Mouse (Mus musculus) 3134 (cell line): ENCODE measurements around the gene Nckap1l.

ENCODE experiments used
- DNase-seq: peaks from one replicate; pipeline ENCODE4 v3.0.0-alpha.2; 2011; ENCODE audit warnings: low spot score; ENCODE audit not compliant: insufficient read length; ENCODE audit errors: extremely low read depth

Gene Nckap1l

DNA sequence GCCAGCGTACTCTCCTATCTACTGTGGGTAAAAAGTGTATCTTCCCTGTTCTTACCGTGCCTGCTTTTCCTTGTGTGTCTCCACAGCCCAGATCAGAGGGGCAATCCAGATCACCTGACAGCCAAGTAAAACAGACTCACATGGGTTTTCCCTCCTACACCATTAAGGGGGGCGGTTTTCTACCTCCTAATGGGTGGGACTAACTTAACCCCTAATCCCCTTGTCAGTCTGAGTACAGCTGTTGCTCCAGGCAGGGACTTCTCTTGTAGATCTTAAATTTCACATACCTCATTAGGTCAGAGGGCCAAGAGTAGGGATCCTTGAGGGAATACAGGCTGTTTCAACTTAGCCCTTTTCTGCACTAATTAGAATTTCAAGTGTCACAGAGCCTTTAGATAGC, 44.6 kb downstream of the Nckap1l start:
- DNase-seq = no peak

DNA sequence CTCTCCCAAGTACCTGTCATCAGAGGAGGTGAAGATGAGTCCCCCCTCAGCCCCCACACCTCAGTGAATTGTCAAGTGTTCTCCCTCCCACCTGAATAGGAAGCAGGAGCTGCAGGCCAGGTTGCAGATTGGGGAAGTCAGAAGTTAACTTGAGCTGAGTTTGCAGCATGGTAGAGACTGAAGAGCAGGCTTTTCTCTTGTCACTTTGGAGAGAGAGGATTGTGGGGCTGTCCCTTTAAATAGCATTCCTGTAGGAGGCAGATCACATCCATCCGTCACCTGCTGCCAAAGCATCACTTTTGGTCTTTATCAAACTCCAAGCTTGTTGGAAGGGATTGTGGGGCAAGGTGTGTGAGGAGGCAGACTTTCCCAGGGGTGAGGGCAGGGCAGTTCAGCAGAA, 47.1 kb downstream of the Nckap1l start:
- DNase-seq = no peak

DNA sequence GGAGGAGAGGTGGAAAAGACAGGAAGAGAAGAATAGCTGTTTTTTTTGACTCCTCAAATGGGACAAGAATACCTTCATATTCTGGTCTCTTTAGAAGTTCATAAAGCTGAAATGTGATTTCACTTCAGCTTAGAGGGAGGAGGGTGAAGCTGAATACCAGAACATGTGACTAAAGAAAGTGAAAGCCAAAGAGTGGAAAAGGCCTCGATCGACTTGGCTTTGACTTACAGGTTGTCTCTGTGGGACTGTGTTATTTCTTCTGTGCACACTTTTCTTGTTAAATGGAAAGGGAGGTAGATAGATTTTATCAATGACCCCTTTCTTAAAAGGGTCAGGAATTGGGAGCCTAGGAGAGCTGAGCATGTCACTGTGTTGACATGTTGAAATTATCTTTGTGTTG, 47.6 kb downstream of the Nckap1l start:
- DNase-seq = no peak

DNA sequence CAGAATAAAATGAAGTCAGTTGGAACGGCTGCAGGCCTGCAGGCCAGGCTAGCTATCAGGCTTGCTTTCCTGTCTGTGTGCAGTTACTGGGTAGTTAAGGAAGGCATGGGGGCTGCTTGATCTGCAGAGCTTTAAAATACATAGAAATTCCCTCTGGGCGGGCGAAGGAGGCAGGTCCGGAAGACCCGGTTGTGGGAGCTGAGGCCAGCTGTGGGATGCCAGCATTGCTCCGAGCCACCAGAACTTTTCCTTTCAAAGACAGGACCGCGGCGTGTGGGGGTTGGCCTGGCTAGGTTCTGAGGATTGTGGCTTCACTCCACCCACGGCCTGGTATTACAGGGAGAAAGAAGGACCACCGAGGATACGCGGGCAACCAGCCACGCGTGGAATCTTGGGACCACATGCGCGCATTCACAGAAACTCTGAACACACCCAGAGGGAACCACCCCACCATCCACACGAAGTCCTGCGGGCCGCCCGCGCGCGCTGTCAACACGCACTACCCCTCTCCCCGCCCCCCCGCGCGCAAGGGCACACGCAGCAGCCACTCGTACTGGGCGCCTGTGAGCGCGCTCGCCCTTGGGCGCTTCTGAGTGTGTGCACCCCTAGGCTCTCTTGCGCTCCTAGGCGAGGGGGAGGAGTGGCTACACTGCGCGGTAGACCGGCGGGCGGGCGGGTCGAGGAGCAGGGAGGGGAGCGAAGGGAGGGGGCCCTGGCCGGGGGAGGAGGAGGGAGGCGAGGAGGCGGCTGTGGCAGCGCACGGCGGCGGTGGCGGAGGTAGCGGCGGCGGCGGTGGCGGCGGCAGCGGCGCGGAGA, 49.0 kb downstream of the Nckap1l start, which contains the start of gene Pde1b:
TSS of gene Pde1b (plus strand) at position 600 of the 816 bp plus-strand sequence.
- no peak for DNase-seq

DNA sequence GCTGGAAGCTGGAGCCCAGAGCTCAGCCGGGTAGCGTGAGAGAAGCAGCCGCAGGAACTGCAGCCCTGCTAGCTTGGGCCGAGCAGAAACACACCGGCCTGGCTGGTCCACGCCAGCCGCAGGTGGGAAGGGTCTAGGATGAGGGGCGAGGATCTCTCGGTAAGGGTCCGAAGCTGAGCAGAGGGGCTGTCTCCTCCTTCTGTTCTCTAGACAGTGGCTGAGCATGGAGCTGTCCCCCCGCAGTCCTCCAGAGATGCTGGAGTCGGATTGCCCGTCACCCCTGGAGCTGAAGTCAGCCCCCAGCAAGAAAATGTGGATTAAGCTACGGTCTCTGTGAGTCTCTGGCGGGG, 49.6 kb downstream of the Nckap1l start:
- DNase-seq = no peak

DNA sequence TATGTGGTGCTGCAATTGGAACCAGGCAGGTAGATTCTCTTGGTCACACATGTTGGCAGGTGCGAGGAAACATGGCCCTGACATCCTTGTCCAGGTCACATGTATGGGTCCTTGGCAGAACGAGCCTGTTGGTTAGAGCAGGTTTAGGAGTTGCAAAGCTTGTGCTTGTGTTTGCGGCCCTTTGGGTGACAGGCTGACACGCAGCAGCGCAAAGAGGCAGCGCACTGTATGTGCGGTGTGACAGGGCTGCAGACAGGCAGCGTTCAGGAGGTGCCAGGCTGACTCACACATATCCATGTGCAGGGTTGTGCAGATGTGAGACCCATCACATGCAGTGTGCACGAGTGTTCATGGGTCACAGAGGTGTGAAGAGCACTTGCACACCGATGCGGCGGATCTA, 50.1 kb downstream of the Nckap1l start:
- DNase-seq = no peak

DNA sequence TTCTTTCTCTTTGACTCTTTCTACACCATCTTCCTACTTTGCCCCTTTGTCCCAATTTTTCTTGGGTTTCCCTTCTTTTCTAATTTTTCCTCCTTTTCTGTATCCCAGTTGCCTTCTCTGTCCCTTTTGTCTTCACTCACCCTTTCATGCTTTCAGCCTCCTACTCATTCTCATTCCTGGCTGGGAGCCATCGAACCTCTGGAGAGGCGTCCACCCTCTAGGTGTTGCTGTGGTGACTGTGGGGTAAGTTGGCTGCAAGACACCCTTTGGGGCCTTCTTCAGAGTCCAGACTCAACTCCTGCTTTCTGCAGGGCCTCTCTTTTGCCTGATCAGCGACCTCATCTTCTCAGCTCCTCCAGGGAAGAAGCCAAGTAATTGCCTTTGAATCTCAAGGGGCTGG, 55.7 kb downstream of the Nckap1l start:
- DNase-seq = no peak

DNA sequence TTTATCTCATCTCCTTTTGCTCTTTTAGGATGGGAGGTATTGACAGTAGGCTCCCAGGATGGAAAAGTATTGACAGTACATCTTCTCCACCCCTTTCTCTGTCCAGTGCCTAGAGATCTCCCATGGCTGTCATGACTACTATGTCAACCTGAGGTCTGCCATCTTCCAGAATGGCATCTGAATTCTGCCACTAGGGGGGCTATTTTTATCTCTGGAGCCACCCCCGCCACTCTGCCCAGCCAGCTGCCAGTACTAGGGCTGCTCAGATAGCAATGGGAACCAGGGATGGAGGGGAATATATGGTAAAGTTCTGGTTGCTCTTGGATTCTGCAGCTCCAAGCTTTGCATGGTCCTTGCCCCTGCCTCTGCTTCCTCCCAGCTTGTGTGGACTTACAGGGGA, 58.1 kb downstream of the Nckap1l start:
- DNase-seq = no peak

DNA sequence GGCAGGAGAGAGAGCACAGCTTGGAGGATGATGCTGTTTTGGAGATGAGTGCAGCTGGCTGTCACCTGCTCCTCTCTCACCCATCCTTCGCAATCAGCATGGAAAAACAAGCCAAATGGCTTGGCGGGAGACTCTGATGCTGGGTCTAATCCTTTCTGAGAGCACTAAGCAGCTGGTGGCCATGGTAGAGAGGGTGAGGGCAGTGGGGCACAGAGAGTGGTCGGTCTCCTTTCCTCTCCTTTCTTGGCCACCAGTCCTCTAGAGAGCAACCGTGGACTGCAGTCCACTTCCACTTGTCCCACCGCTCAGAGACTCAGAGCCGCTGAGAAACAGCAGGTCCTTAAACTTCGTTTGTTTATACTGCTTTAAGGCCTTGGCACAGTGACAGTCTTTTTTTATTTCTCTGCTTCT, 60.0 kb downstream of the Nckap1l start:
- DNase-seq = no peak

DNA sequence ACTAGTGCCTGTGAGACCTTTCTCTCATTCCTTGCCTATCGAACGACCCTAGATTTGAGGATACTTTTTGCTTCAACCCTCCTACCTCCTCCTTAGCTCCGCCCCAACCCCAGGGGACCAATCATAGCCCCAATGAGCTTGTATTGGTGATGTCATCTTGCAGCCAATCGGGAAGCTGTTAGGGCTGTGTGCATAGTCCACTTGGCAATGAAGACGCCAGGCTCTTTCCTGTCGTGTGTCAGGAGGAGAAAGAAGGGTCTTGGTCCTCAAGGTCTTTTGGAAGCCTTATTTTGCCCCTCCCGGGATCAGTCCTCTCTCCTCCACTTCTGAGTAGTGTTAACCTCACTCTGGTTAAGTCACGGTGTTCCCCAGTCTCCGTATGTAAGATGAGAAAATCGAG, 60.5 kb downstream of the Nckap1l start:
- DNase-seq = no peak

DNA sequence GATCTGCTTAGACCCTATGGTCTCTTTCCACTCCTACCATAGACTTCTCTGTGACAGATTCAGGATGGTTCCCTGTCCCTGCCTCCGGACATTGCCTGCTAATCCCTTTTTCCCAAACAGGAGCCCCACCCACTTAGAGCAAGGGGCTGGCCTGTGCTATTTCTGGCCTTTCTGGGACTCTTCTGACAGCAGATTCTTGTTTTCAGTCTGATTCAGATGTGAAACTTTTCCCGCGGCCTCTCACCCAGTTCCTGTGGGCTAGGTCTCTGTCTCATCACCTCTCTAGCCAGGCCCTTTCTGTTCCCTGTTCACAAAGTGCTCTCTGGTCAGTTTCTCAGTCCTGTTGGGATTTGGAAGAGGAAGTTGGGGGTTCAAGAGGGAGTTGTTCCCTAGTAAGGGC, 61.3 kb downstream of the Nckap1l start:
- DNase-seq = no peak

DNA sequence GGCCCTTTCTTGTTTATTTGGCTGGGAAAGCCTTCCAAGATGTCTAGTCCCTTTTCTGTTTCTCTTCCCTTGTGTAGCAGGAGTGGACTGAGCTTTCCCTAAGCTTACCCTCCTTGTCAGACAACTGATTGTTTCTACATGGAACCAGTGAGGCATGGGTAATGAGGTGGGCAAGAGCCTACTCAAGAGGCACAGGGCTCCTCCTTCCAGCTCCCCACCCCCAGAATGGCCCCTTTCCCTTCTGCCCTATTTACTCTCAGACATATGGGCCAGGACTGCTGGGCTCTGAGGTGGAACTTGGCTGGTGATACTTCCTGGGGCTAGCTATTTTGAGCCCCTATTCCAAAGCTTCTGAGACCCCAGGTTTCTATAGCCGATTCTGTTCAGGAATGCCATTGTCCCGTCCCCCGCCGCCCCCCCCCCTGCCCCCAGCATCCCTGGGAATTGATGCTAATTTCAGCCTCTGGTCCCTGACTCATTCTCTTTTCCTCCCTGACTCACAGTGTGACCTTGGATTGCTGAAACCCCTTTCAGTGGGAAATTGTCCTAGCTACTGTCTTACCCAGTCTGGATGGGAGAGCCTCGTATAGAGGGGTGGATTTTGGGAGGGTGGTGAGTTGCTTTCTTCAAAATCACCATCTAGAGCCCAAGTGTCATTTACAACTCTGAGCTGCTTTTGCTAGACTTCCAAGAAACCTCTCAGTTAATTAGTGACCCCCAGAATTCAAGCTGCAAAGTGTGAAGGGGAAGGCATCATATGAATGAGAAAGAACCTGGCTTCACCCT, 65.2 kb downstream of the Nckap1l start:
- DNase-seq = no peak

DNA sequence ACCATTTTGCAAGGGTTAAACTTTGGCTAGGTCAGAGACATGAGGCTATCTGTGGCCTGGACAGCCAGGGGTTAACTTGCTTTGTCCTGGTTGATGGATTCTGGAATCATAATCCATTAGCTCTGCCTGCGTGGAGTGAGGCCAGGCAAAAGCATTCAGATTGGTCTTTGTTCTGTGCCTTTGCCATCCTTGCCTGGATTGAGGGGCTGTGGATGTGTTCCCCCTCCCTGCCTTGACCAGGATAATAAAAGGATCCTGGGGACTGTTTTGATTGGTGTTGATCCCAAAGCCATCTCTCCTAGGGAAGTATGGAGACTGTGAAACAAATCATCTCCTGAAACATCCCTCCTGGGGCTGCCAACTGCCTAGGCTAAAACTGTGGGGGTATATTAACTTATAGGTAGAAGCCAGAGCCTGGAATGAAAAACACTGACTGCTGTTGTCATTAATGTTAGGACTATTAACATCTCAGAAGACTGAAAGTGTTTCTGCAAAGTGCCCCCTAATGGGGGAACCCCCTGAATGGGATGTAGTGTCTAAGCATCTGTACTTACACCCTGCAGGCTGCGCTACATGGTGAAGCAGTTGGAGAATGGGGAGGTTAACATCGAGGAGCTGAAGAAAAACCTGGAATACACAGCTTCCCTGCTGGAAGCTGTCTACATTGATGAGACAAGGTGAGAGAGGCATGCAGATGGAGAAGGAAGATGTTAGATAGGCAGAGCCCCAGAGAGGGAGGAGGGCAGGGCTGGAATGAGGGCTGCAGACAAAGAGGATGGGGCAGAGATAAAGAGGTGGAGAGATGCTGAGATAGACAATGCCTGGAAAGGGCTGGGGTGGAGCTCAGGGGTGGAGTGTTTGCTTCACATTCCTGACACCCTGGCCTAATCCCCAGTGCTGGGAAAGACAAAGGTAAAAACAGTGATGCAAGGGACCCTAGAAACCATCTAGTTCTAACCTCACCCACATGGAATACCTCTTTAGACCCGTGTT, 66.1 kb downstream of the Nckap1l start:
- DNase-seq = no peak

DNA sequence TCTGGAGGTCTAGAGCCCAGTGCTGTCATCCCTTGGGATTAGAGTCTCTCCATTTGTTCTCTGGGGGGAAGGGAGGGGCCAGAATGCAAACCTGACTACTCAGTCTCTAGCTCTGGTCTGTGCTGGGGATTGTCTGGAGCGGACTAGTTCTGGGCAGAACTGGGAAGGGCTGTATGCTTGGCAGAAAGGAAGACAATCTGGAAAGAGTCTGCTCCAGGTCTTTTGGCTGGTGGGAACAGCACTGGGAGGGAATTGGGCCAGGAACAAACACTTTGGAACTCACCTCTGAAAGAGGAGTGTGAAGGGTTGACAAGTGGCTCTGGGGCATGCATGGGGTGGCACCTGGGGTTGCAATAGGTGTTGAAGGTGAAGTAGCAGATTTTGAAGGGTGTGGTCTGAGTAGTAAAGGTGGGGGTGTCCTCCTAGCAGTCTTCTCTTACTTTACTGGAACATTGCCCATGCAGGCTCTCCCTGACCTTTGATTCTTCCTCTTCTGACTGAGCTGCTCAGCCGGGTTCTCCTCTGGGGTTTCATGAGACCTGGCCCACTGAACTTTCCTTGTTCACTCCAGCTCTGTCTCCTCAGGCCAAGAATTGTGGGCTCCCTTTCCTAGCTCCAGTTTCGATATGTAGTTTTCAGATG, 69.0 kb downstream of the Nckap1l start:
- no peak for DNase-seq

DNA sequence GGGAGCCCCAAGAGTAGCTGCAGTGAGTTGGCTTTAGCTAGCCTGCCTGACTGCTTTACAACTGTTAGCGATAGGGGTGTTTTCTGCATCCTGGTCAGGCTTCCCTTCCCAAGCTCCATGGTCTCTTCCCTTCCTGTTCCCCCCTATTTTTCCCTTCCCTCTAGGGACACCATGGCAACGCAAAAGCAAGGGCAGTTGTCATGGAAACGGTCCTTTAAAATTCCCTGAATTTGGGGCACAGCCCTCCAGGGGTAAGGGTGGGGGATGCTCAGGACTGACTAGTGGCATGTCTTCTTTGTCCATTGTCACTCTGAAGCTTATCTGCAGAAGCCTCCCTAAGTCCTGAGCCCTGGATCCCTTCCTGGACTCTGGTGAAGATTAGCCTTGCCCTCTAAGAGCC, 69.6 kb downstream of the Nckap1l start:
- DNase-seq = no peak

DNA sequence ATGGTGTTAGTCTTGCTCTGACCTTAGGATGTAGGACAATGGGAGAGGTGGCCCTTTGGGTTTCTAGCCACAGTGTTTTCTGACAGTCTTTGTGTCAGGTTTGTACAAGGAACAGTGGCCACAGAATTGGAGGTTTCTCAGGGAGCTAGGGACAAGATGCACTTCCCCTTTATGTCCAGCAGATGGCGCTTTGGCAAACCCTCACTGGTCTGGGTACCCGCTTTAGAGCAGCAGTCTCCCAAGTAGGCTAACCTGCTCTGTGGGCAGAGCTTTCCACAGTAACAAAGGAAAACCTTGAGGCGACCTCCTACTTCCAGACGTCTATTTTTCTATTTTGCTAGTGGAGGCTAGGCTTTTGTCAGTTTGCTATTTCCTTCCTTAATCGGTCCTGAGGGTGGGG, 76.8 kb downstream of the Nckap1l start:
- no peak for DNase-seq

DNA sequence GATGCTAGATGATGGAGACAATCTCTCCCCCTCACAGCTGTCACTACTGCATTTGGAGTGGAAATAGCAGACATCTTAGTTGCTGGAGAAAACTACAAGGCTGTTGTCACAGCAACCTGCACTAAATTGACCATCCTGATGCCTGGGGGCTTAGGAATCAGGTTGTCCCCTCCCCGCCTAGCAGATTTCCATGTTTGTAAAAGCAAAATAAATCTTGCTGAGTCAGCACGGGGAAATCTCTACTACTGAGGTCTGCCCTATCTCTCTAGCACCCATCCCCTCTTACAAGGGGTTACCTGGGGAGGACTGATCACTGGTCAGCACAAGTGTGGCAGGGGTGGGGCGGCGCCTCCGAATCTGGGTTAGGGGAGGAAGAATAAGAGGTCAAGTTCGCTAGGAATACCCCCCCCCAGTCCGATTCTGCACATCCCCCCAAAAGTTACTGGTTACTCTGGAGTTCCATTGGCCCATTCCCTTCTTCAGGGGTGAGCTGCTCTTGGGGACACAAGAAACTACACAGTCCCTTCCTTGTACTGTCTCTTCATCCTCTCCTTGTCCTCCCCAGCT, 80.5 kb downstream of the Nckap1l start:
- no peak for DNase-seq

DNA sequence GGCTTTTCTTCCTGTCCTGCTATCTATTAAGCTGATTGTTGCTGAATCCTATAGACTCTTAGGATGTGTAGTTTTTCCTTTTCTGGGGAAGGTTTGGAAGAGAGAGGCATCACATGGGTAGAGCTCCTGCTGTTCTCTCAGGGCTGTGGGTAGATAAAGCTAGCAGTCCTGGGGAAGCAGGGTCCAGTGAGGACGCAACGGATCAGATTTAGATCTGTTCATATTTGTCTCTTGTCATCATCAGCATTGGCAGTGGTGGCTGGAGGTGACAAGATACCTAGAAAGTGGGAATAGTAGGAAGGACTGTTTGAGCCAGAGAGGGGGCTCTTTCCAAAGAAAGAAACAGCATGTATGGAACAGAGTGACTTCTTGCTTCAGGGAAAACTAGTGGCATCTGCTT, 81.4 kb downstream of the Nckap1l start:
- DNase-seq = no peak

DNA sequence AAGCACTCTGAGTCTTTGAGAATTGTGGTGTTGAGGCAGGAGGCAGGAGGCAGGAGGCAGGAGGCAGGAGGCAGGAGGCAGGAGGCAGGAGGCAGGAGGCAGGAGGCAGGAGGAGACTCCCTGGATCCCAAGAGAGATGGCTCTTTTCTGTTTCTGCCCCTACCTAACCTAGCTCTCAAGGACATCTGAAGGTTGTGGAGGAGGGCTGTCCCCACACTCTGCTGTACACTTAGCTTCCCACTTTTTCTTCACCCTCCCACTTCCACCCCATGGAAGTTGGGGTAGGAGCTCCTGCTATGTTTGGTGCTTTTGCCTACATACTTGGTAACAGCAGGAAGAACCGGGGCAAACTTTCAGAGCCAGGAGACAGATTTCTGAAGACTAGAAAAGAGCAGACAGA, 82.2 kb downstream of the Nckap1l start:
- DNase-seq = no peak

DNA sequence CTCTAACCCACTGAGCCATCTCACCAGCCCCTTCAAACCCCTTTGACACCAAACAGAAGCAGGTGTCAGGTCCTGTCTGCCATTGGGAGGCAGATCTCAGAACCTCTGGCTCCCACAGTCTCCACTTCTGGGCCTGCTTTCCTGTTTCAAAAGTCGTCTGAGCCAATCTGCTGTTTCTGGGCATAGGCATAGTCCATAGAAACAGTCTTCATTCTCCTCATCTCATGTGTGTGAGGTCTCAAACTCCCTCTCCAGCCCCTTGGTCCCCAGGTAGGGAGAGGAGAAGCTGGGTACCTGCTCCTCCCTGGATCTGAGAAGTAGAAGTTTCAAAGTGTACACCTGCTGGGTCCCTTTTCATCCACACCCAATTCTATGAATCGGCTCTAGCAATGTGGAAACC, 82.9 kb downstream of the Nckap1l start:
- DNase-seq = no peak
